7 mouse cellular contexts compared by ENCODE assay signal in the genomic region with DNA sequence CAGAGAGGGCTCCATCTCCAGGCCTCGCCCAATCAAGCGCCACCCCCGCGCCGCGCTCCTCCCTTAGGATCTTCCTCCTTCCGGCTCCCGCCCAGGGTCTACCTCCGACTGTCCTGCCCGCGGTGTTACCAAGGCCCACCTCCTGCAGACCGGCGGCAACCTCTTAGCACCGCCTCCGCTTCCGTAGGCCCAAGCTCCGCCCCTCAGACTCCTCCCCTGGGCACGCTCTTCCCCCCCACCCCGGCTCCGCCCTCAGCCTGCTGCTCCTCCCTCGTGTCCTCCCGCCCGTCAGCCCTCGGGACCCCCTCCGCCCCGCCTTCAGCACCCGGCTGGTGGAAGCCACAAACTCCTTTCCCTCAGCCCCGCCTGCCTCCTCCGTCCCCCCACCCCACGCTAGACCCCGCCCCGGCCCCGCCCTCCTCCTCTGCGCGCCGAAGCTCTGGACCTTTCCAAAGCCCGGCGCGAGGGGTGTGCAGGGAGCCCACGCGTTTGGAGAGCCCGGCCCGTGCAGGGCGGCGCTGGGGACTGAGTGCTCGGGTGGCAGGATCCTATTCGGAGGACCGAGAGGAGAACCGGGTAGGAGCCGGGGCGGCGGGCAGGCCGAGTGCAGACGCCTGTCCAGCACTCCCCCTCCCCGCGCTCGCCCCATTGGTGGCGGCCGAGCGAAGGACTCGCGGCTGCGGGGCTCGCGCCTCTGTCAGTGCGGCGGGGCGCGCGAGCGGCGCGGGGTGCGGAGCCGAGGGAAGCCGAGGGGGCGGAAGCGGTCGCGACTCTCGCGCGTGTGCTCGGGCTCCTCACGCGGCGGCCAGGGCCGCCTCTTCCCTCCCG. TPM values are rescaled to one million over a fixed set of nuclear protein-coding genes. Genes with fewer than 3 reads are reported as not detected.
A peak's percentile ranks its signal among the peaks of the same experiment; 100 is the strongest.
DNase-seq lines count a peak whose midpoint lies in the region; ATAC-seq lines count a peak whose summit lies in the region.

A gene (plus strand): TSS at position 441 of the 828 bp plus-strand sequence.
A gene (plus strand): TSS at position 747 of the 828 bp plus-strand sequence.

- no peaks in the 10 kb centered on the region for H3K36me3 ChIP-seq in intestine, embryonic 15.5 days
- H3K36me3 ChIP-seq in midbrain, embryonic 10.5 days = peaks cover 4% of the 10 kb centered on the region; the same call in 1 of the 2 replicates

- H3K27me3 ChIP-seq in intestine, embryonic 15.5 days (replicated peaks) = no peaks in the 10 kb centered on the region
- no peaks in the 10 kb centered on the region for H3K27me3 ChIP-seq in midbrain, embryonic 10.5 days (ENCODE audit: low read depth, poor library complexity, severe bottlenecking)

- DNase-seq in adrenal gland, adult 2 months = peak; percentile 99
- DNase-seq in embryo, embryonic 11.5 days (ENCODE audit: low read depth, low spot score) = peak; percentile 98
- DNase-seq in gastrocnemius, postnatal 36 days = peak; percentile 91 to 98
- peak; percentile 93 to 97 for DNase-seq in left cerebral cortex, postnatal 25 days (ENCODE audit: low spot score in 2 of 2)
- peak; percentile 100 for DNase-seq in midbrain, embryonic 10.5 days (ENCODE audit: low spot score)
- DNase-seq in right cerebral cortex, postnatal 4 days = peak; percentile 94

- peak within 1 kb of the TSS; percentile 64 for H3K4me2 ChIP-seq in intestine, embryonic 15.5 days (replicated peaks)

- H3K9ac ChIP-seq in intestine, embryonic 15.5 days = peak within 1 kb of the TSS; percentile 96

- intact Hi-C loops in gastrocnemius, postnatal 36 days (cut with DNase I) = loop anchor here (5.0 kb wide), 1 partner anchor 66 kb away; no protein-coding TSS in a partner anchor
- intact Hi-C loops in left cerebral cortex, postnatal 25 days (cut with DNase I) = loop anchor here (1.0 to 5.0 kb wide), 3 partner anchors 61 to 134 kb away; no protein-coding TSS in a partner anchor

- H3K9me3 ChIP-seq in intestine, embryonic 15.5 days = no peaks in the 10 kb centered on the region
- no peaks in the 10 kb centered on the region for H3K9me3 ChIP-seq in midbrain, embryonic 10.5 days (replicated peaks)

- WGBS in intestine, embryonic 15.5 days = under 1% methylated on average over 74 of the region's 89 CpGs
- WGBS in midbrain, embryonic 10.5 days = under 1% methylated on average over 89 of the region's 89 CpGs

- peak within 1 kb of the TSS; percentile 89 for H3K4me3 ChIP-seq in intestine, embryonic 15.5 days (replicated peaks)
- peak within 1 kb of the TSS; percentile 98 for H3K4me3 ChIP-seq in midbrain, embryonic 10.5 days

- H3K27ac ChIP-seq in intestine, embryonic 15.5 days = peak within 1 kb of the TSS; percentile 99
- peak within 1 kb of the TSS; percentile 99 for H3K27ac ChIP-seq in midbrain, embryonic 10.5 days (replicated peaks)

- H3K4me1 ChIP-seq in intestine, embryonic 15.5 days (replicated peaks) = peaks cover 16% of the 10 kb centered on the region; the same call in 1 of the 2 replicates
- peaks cover 64% of the 10 kb centered on the region for H3K4me1 ChIP-seq in midbrain, embryonic 10.5 days

- peak; percentile 98 for ATAC-seq in intestine, embryonic 15.5 days

RNA-seq across cellular contexts. Expression of the first gene that starts in this region (rescaled TPM):
- total RNA-seq in adrenal gland, adult 2 months (2021) = 100 to 1,000 TPM; 193 to 201 TPM
- 295 and 306 TPM in 2 replicates for polyA plus RNA-seq in adrenal gland, adult 2 months (2012; rRNA removed)
- 10 to 100 TPM; 59.0 to 63.0 TPM for total RNA-seq in gastrocnemius, postnatal 36 days (2021)
- polyA plus RNA-seq in intestine, embryonic 15.5 days (2015; fragmentation: Nextera tagmentation; extraction: Ambion mirVana) = 31.6 and 34.6 TPM in 2 replicates
- total RNA-seq in left cerebral cortex, postnatal 25 days (2021) = 100 to 1,000 TPM in 1 of 2 experiments, 10 to 100 TPM in 1; 99.4 to 101 TPM
- 48.3 and 50.1 TPM in 2 replicates for polyA plus RNA-seq in midbrain, embryonic 10.5 days (2016; fragmentation: Nextera tagmentation; extraction: Ambion mirVana)

RNA-seq across cellular contexts. Expression of the second gene that starts in this region (rescaled TPM):
- not detected for total RNA-seq in adrenal gland, adult 2 months (2021)
- polyA plus RNA-seq in adrenal gland, adult 2 months (2012; rRNA removed) = 0.58 TPM in 1 of 2 replicates, not detected in the other
- total RNA-seq in gastrocnemius, postnatal 36 days (2021) = not detected
- 0.63 and 0.73 TPM in 2 replicates for polyA plus RNA-seq in intestine, embryonic 15.5 days (2015; fragmentation: Nextera tagmentation; extraction: Ambion mirVana)
- not detected for total RNA-seq in left cerebral cortex, postnatal 25 days (2021)
- polyA plus RNA-seq in midbrain, embryonic 10.5 days (2016; fragmentation: Nextera tagmentation; extraction: Ambion mirVana) = 0.68 and 0.94 TPM in 2 replicates

Comparison
In these comparisons a context has a peak if more than half of its experiments do, and no peak if none do; other contexts are left out.
1. Peak in every context shown above with its lines: DNase-seq, ATAC-seq, H3K4me3 ChIP-seq and H3K27ac ChIP-seq.